Mouse (Mus musculus): ENCODE results near the gene Enpp6. TPM values are rescaled to one million over a fixed set of nuclear protein-coding genes. Genes with fewer than 3 reads are reported as not detected.

Enpp6 gene
- polyA plus RNA-seq, 2 experiments = 0.49 to 1.7 TPM

GRCm38 (mm10) chr8:47080037-47080436 lies 93.3 kb downstream of the Enpp6 start:
- no peaks in the 10 kb centered on the region for H3K36me3 ChIP-seq (ENCODE audit: control insufficient read depth, insufficient read depth, low read length)
- H3K9ac ChIP-seq (ENCODE audit: low read depth, low read length, severe bottlenecking) = no peak overlapping the region
- TF ChIP-seq POLR2A (IDR thresholded peaks at IDR 0.05; ENCODE audit: borderline replicate concordance, extremely low read depth, insufficient read depth, insufficient read length) = no peak
- no peak for ATAC-seq (ENCODE audit: low FRiP score, low read depth)
- H3K27ac ChIP-seq (replicated peaks; ENCODE audit: low read depth, low read length) = no peak overlapping the region
- no peak overlapping the region for H3K4me3 ChIP-seq (replicated peaks; ENCODE audit: low read length)
- peaks cover 23% of the 10 kb centered on the region for H3K4me1 ChIP-seq (ENCODE audit: control insufficient read depth, insufficient read depth, low read length)
- WGBS = 27% methylated on average over 4 of the region's 4 CpGs
- H3K27me3 ChIP-seq (ENCODE audit: control insufficient read depth, insufficient read depth, low read length) = no peaks in the 10 kb centered on the region
- peak; percentile 63 for DNase-seq (ENCODE audit: low spot score)
- H3K9me3 ChIP-seq (ENCODE audit: control insufficient read depth, low read length) = no peaks in the 10 kb centered on the region
- no peak overlapping the region for H3K4me2 ChIP-seq (replicated peaks; ENCODE audit: low read depth, low read length, severe bottlenecking)

GRCm38 (mm10) chr8:47082201-47083027 lies 95.7 kb downstream of the Enpp6 start:
- Histone ChIP-seq H3K27me3 (ENCODE audit: control insufficient read depth, insufficient read depth, low read length) (no peaks in the 10 kb centered on the region), H3K9ac (ENCODE audit: low read depth, low read length, severe bottlenecking) (no peak overlapping the region), H3K36me3 (ENCODE audit: control insufficient read depth, insufficient read depth, low read length) (no peaks in the 10 kb centered on the region), H3K9me3 (ENCODE audit: control insufficient read depth, low read length) (no peaks in the 10 kb centered on the region), H3K27ac (replicated peaks; ENCODE audit: low read depth, low read length) (peak overlapping the region; percentile 56; the same call in 1 of the 2 replicates), H3K4me1 (ENCODE audit: control insufficient read depth, insufficient read depth, low read length) (peaks cover 23% of the 10 kb centered on the region), H3K4me2 (replicated peaks; ENCODE audit: low read depth, low read length, severe bottlenecking) (peak overlapping the region; percentile 30), H3K4me3 (replicated peaks; ENCODE audit: low read length) (0 out of 2 replicates have a peak overlapping the region, but pooled peaks have one; percentile 3)
- no peak for TF ChIP-seq POLR2A (IDR thresholded peaks at IDR 0.05; ENCODE audit: borderline replicate concordance, extremely low read depth, insufficient read depth, insufficient read length)
- peak; percentile 92 for ATAC-seq (ENCODE audit: low FRiP score, low read depth)
- peak; percentile 95 for DNase-seq (ENCODE audit: low spot score)
- WGBS = 44% methylated on average over 22 of the region's 22 CpGs

GRCm38 (mm10) chr8:47090021-47090420 lies 103.3 kb downstream of the Enpp6 start:
- no peaks in the 10 kb centered on the region for H3K27me3 ChIP-seq (ENCODE audit: control insufficient read depth, insufficient read depth, low read length)
- TF ChIP-seq POLR2A (IDR thresholded peaks at IDR 0.05; ENCODE audit: borderline replicate concordance, extremely low read depth, insufficient read depth, insufficient read length) = no peak
- H3K4me3 ChIP-seq (replicated peaks; ENCODE audit: low read length) = no peak overlapping the region
- 73% methylated on average over 8 of the region's 8 CpGs for WGBS
- no peak overlapping the region for H3K4me2 ChIP-seq (replicated peaks; ENCODE audit: low read depth, low read length, severe bottlenecking)
- no peaks in the 10 kb centered on the region for H3K4me1 ChIP-seq (ENCODE audit: control insufficient read depth, insufficient read depth, low read length)
- ATAC-seq (ENCODE audit: low FRiP score, low read depth) (no peak), DNase-seq (ENCODE audit: low spot score) (no peak)
- no peak overlapping the region for H3K27ac ChIP-seq (replicated peaks; ENCODE audit: low read depth, low read length)
- no peak overlapping the region for H3K9ac ChIP-seq (ENCODE audit: low read depth, low read length, severe bottlenecking)
- H3K36me3 ChIP-seq (ENCODE audit: control insufficient read depth, insufficient read depth, low read length) = no peaks in the 10 kb centered on the region
- no peaks in the 10 kb centered on the region for H3K9me3 ChIP-seq (ENCODE audit: control insufficient read depth, low read length)

GRCm38 (mm10) chr8:47105617-47106016 lies 118.9 kb downstream of the Enpp6 start:
- no peaks in the 10 kb centered on the region for H3K9me3 ChIP-seq (ENCODE audit: control insufficient read depth, low read length)
- H3K27me3 ChIP-seq (ENCODE audit: control insufficient read depth, insufficient read depth, low read length) = no peaks in the 10 kb centered on the region
- no peak for TF ChIP-seq POLR2A (IDR thresholded peaks at IDR 0.05; ENCODE audit: borderline replicate concordance, extremely low read depth, insufficient read depth, insufficient read length)
- no peak for ATAC-seq (ENCODE audit: low FRiP score, low read depth)
- no peak overlapping the region for H3K4me2 ChIP-seq (replicated peaks; ENCODE audit: low read depth, low read length, severe bottlenecking)
- DNase-seq (ENCODE audit: low spot score) = no peak
- H3K27ac ChIP-seq (replicated peaks; ENCODE audit: low read depth, low read length) = no peak overlapping the region
- H3K9ac ChIP-seq (ENCODE audit: low read depth, low read length, severe bottlenecking) = no peak overlapping the region
- H3K36me3 ChIP-seq (ENCODE audit: control insufficient read depth, insufficient read depth, low read length) = no peaks in the 10 kb centered on the region
- WGBS = 30% methylated on average over 2 of the region's 2 CpGs
- no peak overlapping the region for H3K4me3 ChIP-seq (replicated peaks; ENCODE audit: low read length)
- no peaks in the 10 kb centered on the region for H3K4me1 ChIP-seq (ENCODE audit: control insufficient read depth, insufficient read depth, low read length)

- no peak for TF ChIP-seq POLR2A (IDR thresholded peaks at IDR 0.05; ENCODE audit: borderline replicate concordance, extremely low read depth, insufficient read depth, insufficient read length)
- DNase-seq (ENCODE audit: low spot score) = no peak
- H3K4me3 ChIP-seq (replicated peaks; ENCODE audit: low read length) = no peak overlapping the region
- H3K4me2 ChIP-seq (replicated peaks; ENCODE audit: low read depth, low read length, severe bottlenecking) = no peak overlapping the region
- no peak for ATAC-seq (ENCODE audit: low FRiP score, low read depth)
- H3K4me1 ChIP-seq (ENCODE audit: control insufficient read depth, insufficient read depth, low read length) = no peaks in the 10 kb centered on the region
- no peak overlapping the region for H3K9ac ChIP-seq (ENCODE audit: low read depth, low read length, severe bottlenecking)
- H3K27ac ChIP-seq (replicated peaks; ENCODE audit: low read depth, low read length) = no peak overlapping the region
- 71% methylated on average over 17 of the region's 17 CpGs for WGBS
- no peaks in the 10 kb centered on the region for H3K36me3 ChIP-seq (ENCODE audit: control insufficient read depth, insufficient read depth, low read length)
- H3K27me3 ChIP-seq (ENCODE audit: control insufficient read depth, insufficient read depth, low read length) = no peaks in the 10 kb centered on the region
- H3K9me3 ChIP-seq (ENCODE audit: control insufficient read depth, low read length) = no peaks in the 10 kb centered on the region
Measured at GRCm38 (mm10) chr8:47114133-47114796, 127.6 kb downstream of the Enpp6 start.
